Mouse (Mus musculus): ENCODE data around the gene Chka. TPM values are rescaled to one million over a fixed set of nuclear protein-coding genes. Genes with fewer than 3 reads are reported as not detected.
A peak's percentile ranks its signal among the peaks of the same experiment; 100 is the strongest.

Chka gene
- total RNA-seq, 2 experiments from 2014 or later = 106 to 122 TPM

GRCm38 (mm10) chr19:3846676-3847604, 4.6 kb upstream of the Chka start:
- DNase-seq = no peak

- DNase-seq = no peak
Observed at GRCm38 (mm10) chr19:3847711-3848110, 3.9 kb upstream of the Chka start.

- DNase-seq = no peak
Observed at GRCm38 (mm10) chr19:3848207-3848808, 3.3 kb upstream of the Chka start.

- DNase-seq = no peak
Observed at GRCm38 (mm10) chr19:3849251-3849650, 2.3 kb upstream of the Chka start.

- DNase-seq = no peak
Observed at GRCm38 (mm10) chr19:3850076-3850475, 1.5 kb upstream of the Chka start.

GRCm38 (mm10) chr19:3850847-3851469, 615 bp upstream of the Chka start:
- peak; percentile 24 to 27 for DNase-seq

- DNase-seq = peak; percentile 37 to 49
Observed at GRCm38 (mm10) chr19:3851979-3852681, 557 bp downstream of the Chka start.

- no peak for DNase-seq
Observed at GRCm38 (mm10) chr19:3853121-3853520, 1.5 kb downstream of the Chka start.

GRCm38 (mm10) chr19:3853891-3854290, 2.3 kb downstream of the Chka start:
- no peak for DNase-seq

GRCm38 (mm10) chr19:3855091-3855490, 3.5 kb downstream of the Chka start:
- no peak for DNase-seq

- peak; percentile 34 to 36 for DNase-seq
Observed at GRCm38 (mm10) chr19:3855601-3856000, 4.0 kb downstream of the Chka start.

GRCm38 (mm10) chr19:3857220-3857619, 5.6 kb downstream of the Chka start:
- DNase-seq = no peak

GRCm38 (mm10) chr19:3862713-3863112, 11.1 kb downstream of the Chka start:
- DNase-seq = no peak

- no peak for DNase-seq
Observed at GRCm38 (mm10) chr19:3864960-3865359, 13.4 kb downstream of the Chka start.

GRCm38 (mm10) chr19:3868290-3868689, 16.7 kb downstream of the Chka start:
- no peak for DNase-seq

- DNase-seq = no peak
Observed at GRCm38 (mm10) chr19:3871468-3871867, 19.9 kb downstream of the Chka start.

- DNase-seq = no peak
Observed at GRCm38 (mm10) chr19:3872373-3872772, 20.8 kb downstream of the Chka start.

- no peak for DNase-seq
Observed at GRCm38 (mm10) chr19:3875045-3875444, 23.5 kb downstream of the Chka start.

GRCm38 (mm10) chr19:3880054-3880848, 28.7 kb downstream of the Chka start:
- no peak for DNase-seq

GRCm38 (mm10) chr19:3882214-3882613, 30.6 kb downstream of the Chka start:
- DNase-seq = no peak

GRCm38 (mm10) chr19:3884325-3884990, 32.9 kb downstream of the Chka start:
- DNase-seq = no peak

Measured in layer of hippocampus, postnatal 36 days (tissue).